8 mouse cellular contexts compared by ENCODE assay signal in genomic region chr12:71197671-71198070, GRCm38 (mm10).
DNase-seq lines count a peak whose midpoint lies in the region; ATAC-seq lines count a peak whose summit lies in the region.

No protein-coding gene starts in this region.

- no peaks in the 10 kb centered on the region for H3K4me1 ChIP-seq in forebrain, embryonic 14.5 days (ENCODE audit: control insufficient read depth, insufficient read depth, low read length)
- H3K4me1 ChIP-seq in forebrain, embryonic 10.5 days: no peaks in the 10 kb centered on the region

- intact Hi-C loops in left cerebral cortex, postnatal 4 days (cut with DNase I): no loop called here

- H3K27ac ChIP-seq in forebrain, embryonic 14.5 days (ENCODE audit: low read depth, low read length): no peak overlapping the region
- H3K27ac ChIP-seq in forebrain, embryonic 10.5 days: no peak overlapping the region

- H3K27me3 ChIP-seq in forebrain, embryonic 14.5 days (replicated peaks; ENCODE audit: control insufficient read depth, insufficient read depth, low read length): no peaks in the 10 kb centered on the region
- no peaks in the 10 kb centered on the region for H3K27me3 ChIP-seq in forebrain, embryonic 10.5 days (ENCODE audit: poor library complexity, severe bottlenecking)

- no peak overlapping the region for H3K4me2 ChIP-seq in forebrain, embryonic 14.5 days (ENCODE audit: low read length)

- no peak overlapping the region for H3K4me3 ChIP-seq in forebrain, embryonic 14.5 days (ENCODE audit: low read depth, low read length)
- no peak overlapping the region for H3K4me3 ChIP-seq in forebrain, embryonic 10.5 days

- no peaks in the 10 kb centered on the region for H3K9me3 ChIP-seq in forebrain, embryonic 14.5 days (replicated peaks; ENCODE audit: control insufficient read depth, low read length)
- no peaks in the 10 kb centered on the region for H3K9me3 ChIP-seq in forebrain, embryonic 10.5 days

- DNase-seq in forebrain, embryonic 14.5 days (ENCODE audit: low spot score): peak; percentile 68
- DNase-seq in forebrain, embryonic 10.5 days (ENCODE audit: extremely low spot score, low spot score): no peak
- DNase-seq in left cerebral cortex, adult 11 months (ENCODE audit: low spot score): peak; percentile 14
- DNase-seq in left cerebral cortex, postnatal 4 days: no peak
- peak; percentile 76 for DNase-seq in NIH3T3 (ENCODE audit: low read depth)
- DNase-seq in heart, postnatal 4 days: peak; percentile 18
- no peak for DNase-seq in urinary bladder, postnatal 4 days (ENCODE audit: low spot score in 2 of 2)

- H3K36me3 ChIP-seq in forebrain, embryonic 14.5 days (ENCODE audit: control insufficient read depth, insufficient read depth, low read length): peaks cover 54% of the 10 kb centered on the region
- H3K36me3 ChIP-seq in forebrain, embryonic 10.5 days (replicated peaks): peaks cover 70% of the 10 kb centered on the region

- WGBS in forebrain, embryonic 14.5 days: 67% methylated on average over 3 of the region's 3 CpGs
- 77% methylated on average over 3 of the region's 3 CpGs for WGBS in forebrain, embryonic 10.5 days

- no peak for ATAC-seq in forebrain, embryonic 14.5 days
- ATAC-seq in monocyte, adult 5-6 weeks (replicated peaks; ENCODE audit: insufficient number of reproducible peaks, low FRiP score, low TSS enrichment, poor library complexity, severe bottlenecking): no peak

- H3K9ac ChIP-seq in forebrain, embryonic 14.5 days (ENCODE audit: low read length): no peak overlapping the region

Comparison
In these comparisons a context has a peak if more than half of its experiments do, and no peak if none do; other contexts are left out.
1. DNase-seq: peak in forebrain, embryonic 14.5 days (single experiment), left cerebral cortex, adult 11 months (single experiment), NIH3T3 (single experiment) and heart, postnatal 4 days (single experiment); none in forebrain, embryonic 10.5 days (single experiment), left cerebral cortex, postnatal 4 days (single experiment) and urinary bladder, postnatal 4 days (0 of 2).